Mouse (Mus musculus) liver, embryonic 14.5 days (tissue): ENCODE measurements at regions not wholly inside any gene's neighbourhood (a gene's known extent, or its start where the extent isn't known, plus 50 kb on each side); places are given as distances from the start of the nearest gene placed in this dataset.

Source experiments
- CTCF ChIP-seq: IDR thresholded peaks from 2 replicates; pipeline ENCODE4 v1.5.1; 2016; ENCODE audit warnings: antibody characterized with exemption, low read depth, control low read depth
- EP300 ChIP-seq: IDR thresholded peaks from 2 replicates; pipeline ENCODE4 v1.6.1; 2016; ENCODE audit warnings: antibody characterized with exemption, low read depth

DNA sequence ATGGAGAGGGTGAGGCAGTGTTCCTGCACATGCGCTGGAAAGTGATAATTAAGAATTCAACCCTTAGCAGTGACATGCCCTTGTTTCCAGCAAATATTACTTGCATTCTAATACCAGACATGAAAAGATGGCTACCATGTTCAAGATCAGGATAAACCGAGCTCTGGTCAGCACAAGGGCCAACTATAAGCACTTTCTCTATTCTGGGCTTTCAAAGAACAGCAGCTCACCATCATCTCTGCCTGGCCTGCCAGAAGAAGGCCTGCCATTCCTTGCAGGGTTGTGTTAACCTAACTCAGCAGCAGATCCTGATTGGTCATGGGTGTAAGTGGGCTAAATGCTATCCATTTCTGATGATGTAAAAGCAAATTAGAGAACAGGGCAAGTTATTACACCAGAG, 558.6 kb upstream of the Zeb2 start:
- no peak for TF ChIP-seq CTCF
- no peak for TF ChIP-seq EP300
